Mouse (Mus musculus): ENCODE measurements around the gene Bsnd. TPM values are rescaled to one million over a fixed set of nuclear protein-coding genes. Genes with fewer than 3 reads are reported as not detected.

The Bsnd gene
- polyA plus RNA-seq, 1 experiment = 73.6 TPM

DNA sequence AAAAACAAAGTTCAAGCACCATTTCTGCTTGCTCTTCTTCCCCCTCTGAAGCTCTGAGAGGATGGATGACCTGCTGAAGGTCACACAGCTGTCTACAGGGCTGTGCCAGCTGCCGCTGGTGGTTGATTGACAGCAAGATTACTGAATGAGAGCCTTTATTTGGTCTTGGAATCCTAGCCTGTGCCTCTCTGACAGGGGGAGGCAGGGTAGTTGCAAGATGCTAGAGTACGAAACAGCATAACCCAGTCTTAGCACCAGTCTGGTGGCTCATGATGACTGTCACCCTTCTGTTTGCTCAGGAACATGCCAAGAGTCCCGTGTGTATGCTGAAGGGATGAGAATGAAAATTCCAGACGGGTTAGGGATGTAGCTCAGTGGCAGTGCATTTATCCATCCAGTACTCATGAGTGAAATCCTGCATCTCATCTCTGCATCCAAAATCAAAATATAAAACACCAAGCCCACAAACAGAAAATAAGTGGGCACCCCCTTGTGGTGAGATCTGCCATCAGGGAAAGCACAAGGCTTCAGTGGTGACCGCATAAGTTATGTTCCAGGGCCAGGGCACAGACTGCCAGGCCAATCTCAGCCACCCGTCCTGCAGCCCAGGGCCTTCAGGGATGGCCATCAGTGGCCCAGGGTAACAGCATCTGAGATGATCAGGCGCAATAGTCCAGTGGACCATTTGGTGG, 35.9 kb upstream of the Bsnd start:
- DNase-seq = peak; percentile 32
- Histone ChIP-seq H3K27ac (ENCODE audit: insufficient read depth, low read depth, low read length) (no peak overlapping the region), H3K4me1 (ENCODE audit: control insufficient read depth, insufficient read depth, low read length) (no peaks in the 10 kb centered on the region; the same call in 1 of the 2 replicates), H3K27me3 (replicated peaks; ENCODE audit: control insufficient read depth, insufficient read depth, low read length) (no peaks in the 10 kb centered on the region), H3K4me3 (ENCODE audit: insufficient read depth, low read depth, low read length) (no peak overlapping the region), H3K36me3 (ENCODE audit: control insufficient read depth, insufficient read depth, low read length) (no peaks in the 10 kb centered on the region)
- TF ChIP-seq CTCF (conservative IDR thresholded peaks at IDR 0.05; ENCODE audit: insufficient read depth, insufficient read length, low read depth, low read length) (peak; percentile 43; the same call in 1 of the 2 replicates), POLR2A (IDR thresholded peaks at IDR 0.05; ENCODE audit: low read depth, low read length) (no peak)
- WGBS = 70% methylated on average over 7 of the region's 7 CpGs

DNA sequence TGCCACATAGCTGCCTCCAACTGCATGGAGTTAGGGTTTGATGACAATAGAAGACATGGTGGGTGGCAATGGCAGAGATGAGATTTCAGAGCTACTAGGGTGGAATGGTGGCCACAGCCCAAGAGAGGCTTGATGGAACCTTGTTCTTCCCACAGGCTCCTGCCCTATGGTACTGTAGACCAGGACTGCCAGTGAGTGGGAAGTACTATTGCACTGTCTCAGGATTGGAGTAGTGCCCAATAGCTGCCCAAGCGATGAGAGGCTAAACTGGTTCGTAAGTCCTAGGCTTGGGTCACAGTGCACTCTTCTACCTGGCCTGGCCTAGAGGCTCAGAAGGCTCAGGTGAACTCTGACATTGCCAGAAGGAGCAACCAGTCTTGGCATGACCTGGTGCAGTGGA, 32.9 kb upstream of the Bsnd start:
- Histone ChIP-seq H3K36me3 (ENCODE audit: control insufficient read depth, insufficient read depth, low read length) (no peaks in the 10 kb centered on the region), H3K27ac (ENCODE audit: insufficient read depth, low read depth, low read length) (no peak overlapping the region), H3K27me3 (replicated peaks; ENCODE audit: control insufficient read depth, insufficient read depth, low read length) (no peaks in the 10 kb centered on the region), H3K4me3 (ENCODE audit: insufficient read depth, low read depth, low read length) (no peak overlapping the region), H3K4me1 (ENCODE audit: control insufficient read depth, insufficient read depth, low read length) (no peaks in the 10 kb centered on the region; the same call in 1 of the 2 replicates)
- 84% methylated on average over 2 of the region's 2 CpGs for WGBS
- DNase-seq = no peak
- no peak for TF ChIP-seq POLR2A (IDR thresholded peaks at IDR 0.05; ENCODE audit: low read depth, low read length)

DNA sequence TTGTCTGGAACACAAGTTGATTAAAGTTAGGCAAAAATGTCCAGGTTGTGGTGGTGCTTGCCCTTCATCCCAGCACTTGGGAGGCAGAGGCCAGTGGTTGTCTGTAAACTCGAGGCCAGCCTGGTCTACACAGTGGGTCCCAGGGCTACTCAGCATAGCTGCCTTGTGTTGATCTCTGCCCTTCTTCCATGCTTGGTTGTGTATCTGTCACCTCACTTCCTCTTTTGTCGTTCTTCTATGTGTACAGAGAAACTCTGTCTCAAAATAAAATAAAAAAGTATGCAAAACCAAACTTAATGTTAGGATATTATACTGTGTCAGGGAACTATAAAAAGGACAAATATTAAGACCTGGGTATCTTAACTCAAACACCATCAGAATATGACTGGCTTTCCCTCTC, 32.0 kb upstream of the Bsnd start:
- Histone ChIP-seq H3K4me1 (ENCODE audit: control insufficient read depth, insufficient read depth, low read length) (no peaks in the 10 kb centered on the region; the same call in 1 of the 2 replicates), H3K36me3 (ENCODE audit: control insufficient read depth, insufficient read depth, low read length) (no peaks in the 10 kb centered on the region), H3K4me3 (ENCODE audit: insufficient read depth, low read depth, low read length) (no peak overlapping the region), H3K27ac (ENCODE audit: insufficient read depth, low read depth, low read length) (no peak overlapping the region), H3K27me3 (replicated peaks; ENCODE audit: control insufficient read depth, insufficient read depth, low read length) (no peaks in the 10 kb centered on the region)
- TF ChIP-seq POLR2A (IDR thresholded peaks at IDR 0.05; ENCODE audit: low read depth, low read length) (no peak), CTCF (conservative IDR thresholded peaks at IDR 0.05; ENCODE audit: insufficient read depth, insufficient read length, low read depth, low read length) (no peak)
- 65% methylated on average over 2 of the region's 2 CpGs for WGBS
- DNase-seq = no peak

DNA sequence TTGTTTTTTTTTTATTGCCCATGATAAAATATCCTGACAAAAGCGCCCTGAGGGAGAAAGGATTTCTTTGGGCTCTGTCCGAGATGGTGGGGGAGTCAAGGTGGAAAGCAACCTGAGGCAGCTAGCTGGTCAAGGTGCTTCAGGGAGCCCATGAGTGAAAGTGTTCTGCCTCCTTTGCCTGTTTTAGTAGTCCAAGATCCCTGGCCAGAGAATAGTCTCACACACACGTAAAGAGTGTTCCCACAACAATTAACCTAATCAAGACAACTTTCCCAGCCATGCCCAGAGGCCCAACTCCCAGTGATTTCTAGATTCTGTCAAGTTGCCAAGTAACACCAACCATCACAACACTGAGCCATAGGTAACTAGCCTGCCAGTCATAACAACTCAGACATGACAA, 30.5 kb upstream of the Bsnd start:
- H3K27me3 ChIP-seq (replicated peaks; ENCODE audit: control insufficient read depth, insufficient read depth, low read length) = no peaks in the 10 kb centered on the region
- no peaks in the 10 kb centered on the region for H3K4me1 ChIP-seq (ENCODE audit: control insufficient read depth, insufficient read depth, low read length)
- DNase-seq = no peak
- no peak overlapping the region for H3K27ac ChIP-seq (ENCODE audit: insufficient read depth, low read depth, low read length)
- 66% methylated on average over 3 of the region's 3 CpGs for WGBS
- no peak for TF ChIP-seq POLR2A (IDR thresholded peaks at IDR 0.05; ENCODE audit: low read depth, low read length)
- TF ChIP-seq CTCF (conservative IDR thresholded peaks at IDR 0.05; ENCODE audit: insufficient read depth, insufficient read length, low read depth, low read length) = no peak
- H3K36me3 ChIP-seq (ENCODE audit: control insufficient read depth, insufficient read depth, low read length) = no peaks in the 10 kb centered on the region
- H3K4me3 ChIP-seq (ENCODE audit: insufficient read depth, low read depth, low read length) = no peak overlapping the region

DNA sequence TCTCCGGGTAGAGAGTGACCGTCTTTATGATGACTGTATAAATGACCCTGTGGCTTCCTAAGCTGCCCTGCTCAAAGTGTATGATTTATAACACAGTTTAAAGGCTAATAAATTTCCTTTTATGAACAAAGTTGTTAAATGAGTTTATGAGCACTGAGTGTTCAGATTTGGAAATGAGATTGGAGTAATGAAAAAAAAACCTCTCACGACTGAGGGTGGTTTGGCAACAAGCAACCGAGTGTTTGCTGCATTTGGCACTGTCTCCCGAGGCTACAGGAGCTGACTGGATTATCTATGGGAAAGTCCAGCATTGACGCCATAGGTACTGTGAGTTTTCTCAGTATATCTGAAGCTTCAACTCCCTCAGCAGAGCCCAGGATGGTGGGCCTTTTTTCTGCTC, 22.5 kb upstream of the Bsnd start:
- WGBS = 58% methylated on average over 6 of the region's 6 CpGs
- Histone ChIP-seq H3K27ac (ENCODE audit: insufficient read depth, low read depth, low read length) (no peak overlapping the region), H3K4me3 (ENCODE audit: insufficient read depth, low read depth, low read length) (no peak overlapping the region), H3K36me3 (ENCODE audit: control insufficient read depth, insufficient read depth, low read length) (no peaks in the 10 kb centered on the region), H3K4me1 (ENCODE audit: control insufficient read depth, insufficient read depth, low read length) (no peaks in the 10 kb centered on the region), H3K27me3 (replicated peaks; ENCODE audit: control insufficient read depth, insufficient read depth, low read length) (no peaks in the 10 kb centered on the region)
- TF ChIP-seq CTCF (conservative IDR thresholded peaks at IDR 0.05; ENCODE audit: insufficient read depth, insufficient read length, low read depth, low read length) = no peak
- TF ChIP-seq POLR2A (IDR thresholded peaks at IDR 0.05; ENCODE audit: low read depth, low read length) = no peak
- DNase-seq = no peak

DNA sequence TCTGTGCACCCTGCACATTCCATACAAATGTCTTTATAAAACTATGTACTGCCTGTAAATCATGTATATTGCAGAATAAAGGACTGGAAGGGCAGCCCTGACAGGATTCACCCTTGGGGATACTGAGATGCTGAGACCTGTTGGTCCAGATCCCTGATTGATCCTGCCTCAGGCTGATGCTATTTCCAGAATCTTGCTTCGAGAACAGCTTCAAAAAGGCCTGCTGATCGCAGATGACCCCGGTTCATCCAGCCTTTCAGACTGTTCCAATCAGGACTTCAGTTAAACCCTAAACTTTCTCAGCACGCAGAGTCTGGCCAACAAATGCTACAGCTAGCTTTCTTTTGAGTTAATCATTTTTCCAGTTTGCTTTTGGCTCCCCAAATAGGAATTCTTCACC, 17.8 kb upstream of the Bsnd start:
- WGBS = 70% methylated on average over 4 of the region's 4 CpGs
- H3K36me3 ChIP-seq (ENCODE audit: control insufficient read depth, insufficient read depth, low read length) = no peaks in the 10 kb centered on the region

DNA sequence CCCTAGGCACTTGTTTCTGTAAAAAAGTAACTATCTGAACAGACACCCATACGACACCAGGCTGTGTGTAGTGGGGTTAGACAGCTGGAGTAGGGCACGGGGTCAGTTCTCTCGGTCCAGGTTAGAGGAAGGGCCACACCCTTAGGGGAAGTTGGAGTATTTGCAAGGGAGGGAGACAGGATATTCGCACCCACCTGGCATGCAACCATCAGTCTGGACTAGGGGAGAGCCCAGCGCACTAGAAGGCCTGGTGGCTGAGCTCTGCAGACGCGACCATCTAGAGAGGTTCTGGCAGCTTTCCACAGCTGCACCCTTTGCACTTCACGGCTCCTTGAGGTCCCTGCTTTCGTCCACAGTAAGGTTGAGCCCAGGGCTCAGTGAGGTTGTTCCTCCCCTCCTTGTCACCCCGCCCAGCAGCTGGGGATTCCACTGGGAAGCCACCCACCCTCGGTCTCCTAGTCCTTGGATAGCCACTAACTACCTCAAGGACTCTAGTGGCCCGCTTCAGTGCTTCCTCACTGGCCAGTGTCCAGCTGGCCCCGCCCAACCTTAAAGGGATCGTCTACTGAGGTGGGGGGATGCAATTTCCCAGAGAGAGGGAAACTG, 13.5 kb upstream of the Bsnd start:
- DNase-seq = peak; percentile 53
- Histone ChIP-seq H3K27me3 (replicated peaks; ENCODE audit: control insufficient read depth, insufficient read depth, low read length) (no peaks in the 10 kb centered on the region), H3K4me3 (ENCODE audit: insufficient read depth, low read depth, low read length) (peak overlapping the region; percentile 23; the same call in 1 of the 2 replicates), H3K4me1 (ENCODE audit: control insufficient read depth, insufficient read depth, low read length) (no peaks in the 10 kb centered on the region), H3K27ac (ENCODE audit: insufficient read depth, low read depth, low read length) (no peak overlapping the region), H3K36me3 (ENCODE audit: control insufficient read depth, insufficient read depth, low read length) (no peaks in the 10 kb centered on the region)
- TF ChIP-seq CTCF (conservative IDR thresholded peaks at IDR 0.05; ENCODE audit: insufficient read depth, insufficient read length, low read depth, low read length) (no peak), POLR2A (IDR thresholded peaks at IDR 0.05; ENCODE audit: low read depth, low read length) (no peak)
- WGBS = 34% methylated on average over 14 of the region's 14 CpGs

More for the DNA sequence above, 17.8 kb upstream of the Bsnd start:
- H3K4me3 ChIP-seq (ENCODE audit: insufficient read depth, low read depth, low read length) = no peak overlapping the region
- H3K27me3 ChIP-seq (replicated peaks; ENCODE audit: control insufficient read depth, insufficient read depth, low read length) = no peaks in the 10 kb centered on the region
- no peaks in the 10 kb centered on the region for H3K4me1 ChIP-seq (ENCODE audit: control insufficient read depth, insufficient read depth, low read length)
- no peak overlapping the region for H3K27ac ChIP-seq (ENCODE audit: insufficient read depth, low read depth, low read length)
- TF ChIP-seq CTCF (conservative IDR thresholded peaks at IDR 0.05; ENCODE audit: insufficient read depth, insufficient read length, low read depth, low read length) (no peak), POLR2A (IDR thresholded peaks at IDR 0.05; ENCODE audit: low read depth, low read length) (no peak)
- no peak for DNase-seq
